Mouse (Mus musculus) adrenal gland (tissue): Measurements from ENCODE around the gene Cdhr2.

ENCODE experiments used
- intact Hi-C: fragments of 180-260 bp; cut with DNase I; formaldehyde crosslinking; loops from one replicate; pipeline ENCODE4 v1.15.1; 2025

Cdhr2 gene

GRCm38 (mm10) chr13:54780592-54780991 is 79.3 kb downstream of the Cdhr2 start:
- intact Hi-C loops: no loop called here

DNA sequence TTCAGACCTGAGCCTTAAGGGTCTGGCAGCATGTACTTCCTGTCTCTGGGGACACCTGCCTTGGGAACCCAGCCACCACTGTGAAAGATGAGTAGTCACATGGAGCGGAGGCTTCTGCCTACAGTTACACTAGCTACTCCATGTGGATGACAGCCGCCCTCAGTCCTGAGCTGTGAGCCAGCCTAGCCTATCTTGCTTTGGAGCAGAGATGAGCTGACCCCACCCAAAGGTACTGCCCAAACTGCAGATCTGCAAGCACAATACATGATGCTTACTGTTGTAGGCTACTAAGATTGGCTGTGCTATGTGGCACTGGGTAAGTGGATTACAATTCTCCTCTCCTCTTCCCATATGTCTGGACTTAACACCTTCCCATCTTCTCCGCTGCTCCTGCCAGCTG is 79.8 kb downstream of the Cdhr2 start:
- intact Hi-C loops: no loop called here

- intact Hi-C loops: no loop called here
These were observed 82.0 kb downstream of the Cdhr2 start for GRCm38 (mm10) chr13:54783235-54783634.

DNA sequence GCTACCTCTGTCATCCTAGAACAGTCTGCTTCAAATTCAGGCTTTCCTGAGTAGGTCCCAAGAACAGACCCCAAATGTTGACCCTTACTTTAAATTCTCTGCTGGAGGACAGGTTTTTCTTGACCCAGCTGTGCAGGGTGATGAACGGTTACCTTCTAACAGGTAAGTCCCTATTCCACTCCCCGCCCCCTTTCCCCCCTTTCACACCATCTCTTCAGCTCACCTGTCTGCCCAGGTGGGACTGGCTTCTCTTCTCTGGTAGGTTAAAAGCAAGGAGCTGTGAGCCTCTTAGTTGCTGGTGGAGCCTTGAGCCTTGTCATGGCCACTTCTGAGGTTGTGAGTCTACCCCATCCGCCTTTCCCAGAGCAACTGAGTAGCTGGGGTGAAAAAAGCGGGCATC is 82.4 kb downstream of the Cdhr2 start, which contains the start of gene Eif4e1b:
Gene Eif4e1b, plus strand, starts transcription at position 301 of the 400 bp plus-strand sequence.
- intact Hi-C loops: no loop called here
